ENCODE assay signal across 9 mouse cellular contexts in the genomic region with DNA sequence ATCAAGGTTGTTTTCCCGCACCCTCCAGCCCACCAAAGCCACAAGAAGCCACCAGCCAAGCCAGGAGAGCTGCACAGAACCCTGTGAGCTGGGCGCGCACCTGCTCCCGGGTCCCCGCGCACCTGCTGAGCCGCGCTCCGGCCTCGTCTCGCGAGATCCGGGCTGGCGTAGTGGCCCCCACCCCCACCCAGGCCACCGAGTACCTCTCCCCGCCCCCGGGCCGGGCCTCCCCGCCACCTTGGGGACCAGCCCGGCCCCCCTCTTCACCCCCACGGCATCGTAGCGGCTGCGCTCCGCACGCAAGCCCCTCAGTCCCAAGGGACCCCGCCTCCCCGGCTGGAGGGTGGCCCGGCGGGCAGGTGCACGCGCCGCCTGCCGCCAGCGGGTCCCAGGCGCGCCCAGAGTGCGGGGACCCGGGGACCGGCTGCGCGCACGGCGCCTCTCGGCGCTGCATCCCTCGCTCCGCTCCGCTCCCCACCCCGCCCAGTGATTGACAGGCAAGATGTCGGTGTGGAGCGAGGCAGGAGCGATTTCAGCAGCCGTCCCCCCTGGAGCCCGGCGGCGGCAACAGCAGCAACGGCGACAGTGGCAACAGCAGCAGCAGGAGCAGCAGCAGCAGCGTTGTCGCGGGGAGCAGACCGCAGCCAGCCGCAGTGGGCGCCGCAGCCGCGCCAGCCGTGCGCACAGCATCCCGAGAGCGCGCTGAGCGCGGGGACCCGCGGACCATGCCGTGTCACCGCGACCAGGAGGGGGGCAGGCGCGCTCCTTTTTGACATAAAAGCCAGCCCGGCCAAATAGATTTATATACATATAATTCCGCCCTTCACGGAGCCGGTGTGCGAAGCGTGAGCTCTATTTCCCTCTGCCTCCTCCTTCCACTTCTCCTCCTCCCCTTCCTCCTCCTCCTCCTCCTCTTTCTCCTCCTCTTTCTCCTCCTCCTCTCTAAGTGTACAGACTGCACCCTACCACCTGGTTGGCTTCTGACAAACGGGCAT. TPM values are rescaled to one million over a fixed set of nuclear protein-coding genes. Genes with fewer than 3 reads are reported as not detected.
DNase-seq lines count a peak whose midpoint lies in the region; ATAC-seq and TF ChIP-seq lines count a peak whose summit lies in the region.
"Had no signal": no experiment of that assay in that cellular context is flagged by ENCODE, and none has a peak within 500 bp of the region (broad histone marks: within the 10 kb centered on the region; RNA-seq: fewer than 3 reads in every experiment).

A gene (plus strand): TSS at position 494 of the 995 bp plus-strand sequence.

- H3K4me2 ChIP-seq in embryonic facial prominence, embryonic 14.5 days (ENCODE audit: low read depth, low read length), result peak within 1 kb of the TSS; percentile 90
- H3K4me2 ChIP-seq in hindbrain, embryonic 14.5 days (replicated peaks), result peak within 1 kb of the TSS; percentile 74
- H3K4me2 ChIP-seq in lung, postnatal 0 days (replicated peaks; ENCODE audit: low read depth, low read length), result peak within 1 kb of the TSS; percentile 73

- H3K4me1 ChIP-seq in embryonic facial prominence, embryonic 14.5 days (ENCODE audit: control insufficient read depth, insufficient read depth, low read length), result no peaks in the 10 kb centered on the region; the same call in 1 of the 2 replicates
- H3K4me1 ChIP-seq in hindbrain, embryonic 14.5 days (replicated peaks; ENCODE audit: control insufficient read depth, insufficient read depth, low read length), result peaks cover 16% of the 10 kb centered on the region; the same call in 1 of the 2 replicates
- no peaks in the 10 kb centered on the region for H3K4me1 ChIP-seq in lung, postnatal 0 days (ENCODE audit: insufficient read depth, low read depth, low read length)

- TF ChIP-seq EP300 in lung, postnatal 0 days (IDR thresholded peaks at IDR 0.05), result no peak

- H3K27me3 ChIP-seq in embryonic facial prominence, embryonic 14.5 days (replicated peaks; ENCODE audit: control insufficient read depth, insufficient read depth, low read length), result peaks cover 60% of the 10 kb centered on the region
- no peaks in the 10 kb centered on the region for H3K27me3 ChIP-seq in hindbrain, embryonic 14.5 days (ENCODE audit: control insufficient read depth, insufficient read depth, low read length)
- H3K27me3 ChIP-seq in lung, postnatal 0 days (replicated peaks; ENCODE audit: insufficient read depth, low read length), result peaks cover 18% of the 10 kb centered on the region

- under 1% methylated on average over 38 of the region's 89 CpGs for WGBS in embryonic facial prominence, embryonic 14.5 days
- WGBS in hindbrain, embryonic 14.5 days, result under 1% methylated on average over 79 of the region's 89 CpGs
- 1% methylated on average over 56 of the region's 89 CpGs for WGBS in lung, postnatal 0 days

- DNase-seq in ES-CJ7 (ENCODE audit: low read depth, low spot score), result peak; percentile 86
- peak; percentile 25 to 62 for DNase-seq in adrenal gland, postnatal 36 days
- DNase-seq in embryonic facial prominence, embryonic 14.5 days (ENCODE audit: low spot score), result peak; percentile 59
- DNase-seq in hindbrain, embryonic 14.5 days (ENCODE audit: low spot score), result peak; percentile 75
- peak; percentile 77 to 81 for DNase-seq in layer of hippocampus, postnatal 36 days
- DNase-seq in lung, postnatal 0 days (ENCODE audit: low spot score), result peak; percentile 60
- DNase-seq in right cerebral cortex, adult 2 months (ENCODE audit: low spot score in 2 of 2), result peak; percentile 75 to 76

- H3K9me3 ChIP-seq in embryonic facial prominence, embryonic 14.5 days (ENCODE audit: control insufficient read depth, low read length), result no peaks in the 10 kb centered on the region
- no peaks in the 10 kb centered on the region for H3K9me3 ChIP-seq in hindbrain, embryonic 14.5 days (ENCODE audit: control insufficient read depth, low read length)
- no peaks in the 10 kb centered on the region for H3K9me3 ChIP-seq in lung, postnatal 0 days (ENCODE audit: low read length)

- TF ChIP-seq CTCF in lung, postnatal 0 days (IDR thresholded peaks at IDR 0.05), result no peak; the same call in 1 of the 2 replicates

- peak within 1 kb of the TSS; percentile 60 for H3K4me3 ChIP-seq in embryonic facial prominence, embryonic 14.5 days (ENCODE audit: low read depth, low read length)
- peak within 1 kb of the TSS; percentile 74 for H3K4me3 ChIP-seq in hindbrain, embryonic 14.5 days (replicated peaks; ENCODE audit: low read length)
- H3K4me3 ChIP-seq in lung, postnatal 0 days (ENCODE audit: low read depth, low read length), result peak within 1 kb of the TSS; percentile 41

- H3K9ac ChIP-seq in embryonic facial prominence, embryonic 14.5 days (ENCODE audit: low read depth, low read length), result peak within 1 kb of the TSS; percentile 46
- H3K9ac ChIP-seq in hindbrain, embryonic 14.5 days, result peak within 1 kb of the TSS; percentile 86
- no peak within 1 kb of the TSS for H3K9ac ChIP-seq in lung, postnatal 0 days (replicated peaks; ENCODE audit: low read depth)

- peak; percentile 87 for ATAC-seq in embryonic facial prominence, embryonic 14.5 days (ENCODE audit: low read depth)
- ATAC-seq in hindbrain, embryonic 14.5 days (ENCODE audit: low FRiP score), result peak; percentile 87
- ATAC-seq in lung, postnatal 0 days, result peak; percentile 93
- ATAC-seq in activated CD4-positive, CD25-positive, alpha-beta regulatory T cell, adult 4 months, result no peak

- no peaks in the 10 kb centered on the region for H3K36me3 ChIP-seq in embryonic facial prominence, embryonic 14.5 days (ENCODE audit: control insufficient read depth, insufficient read depth, low read length)
- no peaks in the 10 kb centered on the region for H3K36me3 ChIP-seq in hindbrain, embryonic 14.5 days (replicated peaks; ENCODE audit: control insufficient read depth, insufficient read depth)
- no peaks in the 10 kb centered on the region for H3K36me3 ChIP-seq in lung, postnatal 0 days (ENCODE audit: insufficient read depth, low read length)

- H3K27ac ChIP-seq in embryonic facial prominence, embryonic 14.5 days (replicated peaks; ENCODE audit: low read depth, low read length), result peak within 1 kb of the TSS; percentile 48; the same call in 1 of the 2 replicates
- peak within 1 kb of the TSS; percentile 99 for H3K27ac ChIP-seq in hindbrain, embryonic 14.5 days
- H3K27ac ChIP-seq in lung, postnatal 0 days (ENCODE audit: low read length), result no peak within 1 kb of the TSS
- H3K27ac ChIP-seq: macrophage had no signal

RNA-seq across cellular contexts. Expression of the gene that starts here (rescaled TPM):
- total RNA-seq in adrenal gland, postnatal 36 days (2021), result 1 to 10 TPM; 2.5 to 3.9 TPM
- 0.33 and 0.81 TPM in 2 replicates for polyA plus RNA-seq in embryonic facial prominence, embryonic 14.5 days (2014; fragmentation: Nextera tagmentation; extraction: Ambion mirVana)
- 7.5 and 8.0 TPM in 2 replicates for polyA plus RNA-seq in hindbrain, embryonic 14.5 days (2014; fragmentation: Nextera tagmentation; extraction: Ambion mirVana)
- 10 to 100 TPM; 34.6 to 42.0 TPM for total RNA-seq in layer of hippocampus, postnatal 36 days (2021)
- 0.04 and 0.08 TPM in 2 replicates for polyA plus RNA-seq in lung, postnatal 0 days (2015; fragmentation: Nextera tagmentation; extraction: Ambion mirVana)
- under 1 TPM; 0.20 to 0.27 TPM for polyA plus RNA-seq in activated CD4-positive, CD25-positive, alpha-beta regulatory T cell, adult 4 months (2017; shearing (Covaris generic))

Comparison
In these comparisons a context has a peak if more than half of its experiments do, and no peak if none do; other contexts are left out.
1. RNA of the gene that starts here (total RNA-seq): 34.6 to 42.0 TPM in layer of hippocampus, postnatal 36 days; 2.5 to 3.9 TPM in adrenal gland, postnatal 36 days; every median in the first group is over 4 times any median in the second.
2. Peak in DNase-seq, ATAC-seq, H3K4me3 ChIP-seq, H3K27ac ChIP-seq, H3K9ac ChIP-seq and H3K4me2 ChIP-seq in embryonic facial prominence, embryonic 14.5 days; RNA of the gene not detected or under 1 TPM.
3. Peak in DNase-seq, ATAC-seq, H3K4me3 ChIP-seq and H3K4me2 ChIP-seq in lung, postnatal 0 days; RNA of the gene not detected or under 1 TPM.
4. Peak in every context shown above with its lines, with median percentiles within 50 percentile points of each other: DNase-seq, H3K4me2 ChIP-seq and H3K4me3 ChIP-seq.